Mouse (Mus musculus) heart, postnatal 0 days (tissue): ENCODE results near the gene Aym1. TPM values are rescaled to one million over a fixed set of nuclear protein-coding genes. Genes with fewer than 3 reads are reported as not detected.

Experiments used
- ATAC-seq: fragments of 200-750 bp; cut with Nextera tagmentation; 2 replicates; pipeline ENCODE4 v1.8.0; 2017; ENCODE audit warnings: low read depth, moderate number of reproducible peaks, moderate library complexity; ENCODE audit not compliant: insufficient read depth
- DNase-seq: peaks from one replicate; pipeline ENCODE4 v3.0.0-alpha.2; 2016; ENCODE audit warnings: low spot score
- H3K27ac ChIP-seq: fragments of 300-500 bp; sonication (generic); 2 replicates; pipeline ENCODE4 v1.5.1; 2014; ENCODE audit warnings: low read depth, mild to moderate bottlenecking
- H3K27me3 ChIP-seq: fragments of 300-500 bp; sonication (generic); 2 replicates; pipeline ENCODE4 v1.6.1; 2014; ENCODE audit warnings: low read length, mixed read lengths; ENCODE audit not compliant: control insufficient read depth, insufficient read depth
- H3K36me3 ChIP-seq: fragments of 300-500 bp; sonication (generic); replicated peaks from 2 replicates; pipeline ENCODE4 v1.6.1; 2014; ENCODE audit warnings: low read length, mixed read lengths; ENCODE audit not compliant: control insufficient read depth, insufficient read depth
- H3K4me1 ChIP-seq: fragments of 300-500 bp; sonication (generic); 2 replicates; pipeline ENCODE4 v1.6.1; 2014; ENCODE audit warnings: antibody characterized with exemption; ENCODE audit not compliant: control insufficient read depth, insufficient read depth
- H3K4me2 ChIP-seq: fragments of 300-500 bp; sonication (generic); 2 replicates; pipeline ENCODE4 v1.6.1; 2014; ENCODE audit warnings: low read depth, mild to moderate bottlenecking, low read length, moderate library complexity
- H3K4me3 ChIP-seq: fragments of 300-500 bp; sonication (generic); 2 replicates; pipeline ENCODE4 v1.5.1; 2014; ENCODE audit warnings: low read depth, low read length
- H3K9ac ChIP-seq: fragments of 300-500 bp; sonication (generic); replicated peaks from 2 replicates; pipeline ENCODE4 v1.6.1; 2014; ENCODE audit warnings: low read depth, low read length, mixed read lengths
- H3K9me3 ChIP-seq: fragments of 300-500 bp; sonication (generic); replicated peaks from 2 replicates; pipeline ENCODE4 v1.6.1; 2016; ENCODE audit warnings: low read length; ENCODE audit not compliant: control insufficient read depth
- CTCF ChIP-seq: IDR thresholded peaks from 2 replicates; pipeline ENCODE4 v1.5.1; 2016; ENCODE audit warnings: antibody characterized with exemption, control low read depth, low read depth
- EP300 ChIP-seq: IDR thresholded peaks from 2 replicates; pipeline ENCODE4 v1.6.1; 2016; ENCODE audit warnings: antibody characterized with exemption, low read depth
- WGBS: fragments of 180-500 bp; shearing (Covaris S2); extraction: QIAGEN DNeasy Blood & Tissue Kit; methylation state at CpG from one replicate; pipeline ENCODE4 v1.1.7; 2014; 5-methylcytosine and 5-hydroxymethylcytosine counted together
- polyA plus RNA-seq: library from polyadenylated mRNA; unstranded; fragments of >200 nt; fragmentation: Nextera tagmentation; extraction: Ambion mirVana; gene quantifications from 2 replicates; pipeline ENCODE4 v1.2.1, GENCODE M21; 2015
- total RNA-seq: library from RNA; depleted of rRNA; stranded (reverse); fragments of >200 nt; gene quantifications from 2 replicates; pipeline ENCODE4 v1.2.3, GENCODE M21; 2014; ENCODE audit warnings: low replicate concordance; rRNA removed

Gene Aym1
- total RNA-seq (not detected in 2 replicates), polyA plus RNA-seq (not detected in 2 replicates)

DNA sequence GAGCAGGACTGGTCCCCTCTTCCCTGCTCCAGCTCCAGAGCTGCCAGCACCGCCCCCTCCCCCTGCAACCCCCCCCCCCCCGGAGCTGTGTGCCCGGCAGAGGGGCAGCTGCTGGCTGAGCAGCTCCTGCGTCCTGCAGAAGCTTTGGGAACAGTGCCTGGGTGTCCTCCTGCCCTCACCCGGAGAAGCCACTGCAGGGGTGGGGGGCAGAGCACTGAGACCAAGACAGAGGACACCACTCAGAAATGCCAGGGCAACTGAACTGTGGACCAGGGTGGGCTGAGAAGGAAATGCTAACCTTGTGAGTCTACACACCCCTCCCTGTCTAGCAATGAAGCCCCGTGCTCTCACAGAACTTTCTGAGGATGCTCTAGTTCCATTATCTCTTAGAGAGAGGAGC lies at the start of gene Aym1:
TSS of gene Aym1 (plus strand) at position 109 of the 400 bp plus-strand sequence.
- no peak within 1 kb of the TSS for H3K27ac ChIP-seq
- H3K9me3 ChIP-seq, result no peaks in the 10 kb centered on the region
- no peak within 1 kb of the TSS for H3K4me3 ChIP-seq
- peaks cover 36% of the 10 kb centered on the region for H3K27me3 ChIP-seq
- ATAC-seq (no peak), DNase-seq (no peak)
- no peaks in the 10 kb centered on the region for H3K4me1 ChIP-seq
- H3K9ac ChIP-seq, result no peak within 1 kb of the TSS
- no peak within 1 kb of the TSS for H3K4me2 ChIP-seq
- WGBS, result 37% methylated on average over 3 of the region's 6 CpGs
- no peak for TF ChIP-seq EP300
- H3K36me3 ChIP-seq, result no peaks in the 10 kb centered on the region

DNA sequence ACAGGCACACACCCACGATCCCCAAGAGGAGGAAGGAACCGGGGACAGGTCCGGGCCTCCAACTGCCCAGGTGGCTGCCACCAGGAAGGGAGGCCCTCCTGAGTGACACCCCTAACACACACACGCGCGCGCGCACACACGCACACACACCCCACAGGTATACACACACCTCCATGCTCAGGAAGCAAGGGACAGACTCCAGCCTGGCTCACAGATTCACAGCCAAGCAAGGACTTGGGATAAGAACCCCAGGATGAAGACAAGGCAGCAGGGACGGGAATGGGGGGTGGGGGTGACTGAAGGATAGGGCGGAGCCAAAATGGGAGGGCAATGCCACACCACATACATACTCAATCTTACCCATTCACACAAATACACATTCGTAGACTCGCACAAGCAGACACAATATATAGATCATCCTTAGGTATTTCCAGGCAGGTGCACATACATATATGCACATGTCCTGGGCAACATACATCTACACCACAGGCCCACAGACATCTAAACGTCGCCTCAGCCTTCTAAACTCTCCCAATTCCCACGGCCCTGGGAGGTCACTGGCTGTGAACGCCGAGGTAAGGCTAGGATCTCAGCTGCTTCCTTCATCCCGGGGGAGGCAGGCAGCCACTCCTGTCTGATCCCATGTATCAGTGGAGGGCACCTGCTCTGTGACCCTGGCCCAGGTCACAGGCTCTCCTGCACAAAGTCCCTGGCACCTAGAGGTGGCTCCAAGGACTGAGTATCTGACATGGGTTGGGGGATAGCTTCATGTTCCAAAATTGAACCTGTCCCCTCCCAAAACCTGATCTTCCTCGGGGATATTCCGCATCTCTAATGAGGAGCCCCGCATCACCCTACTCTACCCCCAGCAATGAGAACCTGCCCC lies 47.4 kb upstream of the Aym1 start:
- peaks cover 9% of the 10 kb centered on the region; the same call in 1 of the 2 replicates for H3K9me3 ChIP-seq
- WGBS, result 60% methylated on average over 22 of the region's 22 CpGs
- no peaks in the 10 kb centered on the region for H3K36me3 ChIP-seq
- TF ChIP-seq CTCF (no peak), EP300 (no peak)
- H3K4me1 ChIP-seq, result no peaks in the 10 kb centered on the region
- H3K4me2 ChIP-seq, result peak overlapping the region; percentile 63; the same call in 1 of the 2 replicates
- H3K9ac ChIP-seq, result no peak overlapping the region
- peak overlapping the region; percentile 42; the same call in 1 of the 2 replicates for H3K4me3 ChIP-seq
- H3K27ac ChIP-seq, result no peak overlapping the region
- peaks cover 78% of the 10 kb centered on the region for H3K27me3 ChIP-seq
- DNase-seq (no peak), ATAC-seq (no peak)

DNA sequence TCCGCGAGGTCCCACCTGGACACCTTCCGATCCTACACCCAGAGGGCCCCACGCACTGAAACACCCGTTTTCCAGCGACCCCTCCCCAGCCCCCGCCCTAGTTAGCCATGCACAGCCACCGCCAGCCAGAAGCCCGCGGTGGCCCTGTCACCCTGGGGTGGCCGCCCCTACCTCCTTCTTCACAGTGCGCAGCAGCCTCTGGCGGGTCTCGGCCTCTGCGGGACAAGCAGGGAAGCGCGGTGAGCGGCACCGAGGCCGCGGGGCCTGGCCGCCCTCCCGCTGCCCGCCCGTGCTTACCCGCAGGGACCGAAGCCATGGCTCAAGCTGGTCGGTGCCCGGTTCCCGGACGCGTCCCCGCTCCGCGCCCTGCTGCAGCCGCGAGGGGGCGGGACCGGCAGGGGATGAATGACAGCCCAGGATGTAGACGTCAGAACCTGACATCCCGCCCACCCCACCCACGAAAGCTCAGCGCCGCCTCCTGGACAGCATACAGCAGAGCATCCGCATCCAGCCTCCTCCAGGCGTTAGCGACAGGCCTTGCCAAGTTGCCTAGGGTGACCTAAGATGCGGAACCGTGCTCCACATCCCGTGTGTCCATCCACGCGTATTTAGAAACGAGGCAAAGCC lies 46.6 kb upstream of the Aym1 start, which contains the start of gene Sgsm1:
TSS of gene Sgsm1 (minus strand) at position 410 of the 627 bp plus-strand sequence.
- Histone ChIP-seq H3K4me1 (no peaks in the 10 kb centered on the region), H3K9me3 (peaks cover 9% of the 10 kb centered on the region; the same call in 1 of the 2 replicates), H3K9ac (no peak within 1 kb of the TSS), H3K27me3 (peaks cover 83% of the 10 kb centered on the region), H3K36me3 (no peaks in the 10 kb centered on the region), H3K4me2 (peak within 1 kb of the TSS; percentile 63), H3K4me3 (peak within 1 kb of the TSS; percentile 42), H3K27ac (no peak within 1 kb of the TSS)
- 5% methylated on average over 53 of the region's 53 CpGs for WGBS
- TF ChIP-seq CTCF (peak; percentile 41), EP300 (no peak)
- ATAC-seq (peak; percentile 74), DNase-seq (peak; percentile 49)

DNA sequence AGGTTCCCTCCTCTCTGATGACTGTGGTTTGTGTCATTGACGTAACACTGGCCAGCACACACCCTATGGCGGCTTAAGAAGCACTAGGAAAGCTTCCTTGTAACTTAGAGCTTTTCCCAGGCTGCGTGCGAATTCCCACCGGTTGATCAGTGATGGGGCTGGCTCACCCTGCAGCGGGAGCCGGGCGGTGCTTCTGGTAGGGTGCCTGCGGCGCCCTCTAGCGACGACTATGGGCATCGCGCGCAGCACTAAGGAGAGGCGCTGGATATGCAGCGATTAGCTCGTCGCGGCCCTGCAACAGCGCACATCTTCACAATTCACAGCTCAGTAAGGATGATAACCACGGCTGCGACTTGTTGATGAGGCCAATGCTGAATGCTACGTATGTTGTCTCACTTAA lies 43.1 kb upstream of the Aym1 start:
- ATAC-seq, result no peak
- Histone ChIP-seq H3K9ac (no peak overlapping the region), H3K9me3 (peaks cover 9% of the 10 kb centered on the region; the same call in 1 of the 2 replicates), H3K27ac (no peak overlapping the region), H3K4me1 (no peaks in the 10 kb centered on the region), H3K4me3 (no peak overlapping the region), H3K36me3 (no peaks in the 10 kb centered on the region), H3K27me3 (peaks cover 51% of the 10 kb centered on the region), H3K4me2 (no peak overlapping the region)
- TF ChIP-seq EP300, result no peak
- TF ChIP-seq CTCF, result peak; percentile 59
- no peak for DNase-seq
- WGBS, result 3% methylated on average over 24 of the region's 24 CpGs

DNA sequence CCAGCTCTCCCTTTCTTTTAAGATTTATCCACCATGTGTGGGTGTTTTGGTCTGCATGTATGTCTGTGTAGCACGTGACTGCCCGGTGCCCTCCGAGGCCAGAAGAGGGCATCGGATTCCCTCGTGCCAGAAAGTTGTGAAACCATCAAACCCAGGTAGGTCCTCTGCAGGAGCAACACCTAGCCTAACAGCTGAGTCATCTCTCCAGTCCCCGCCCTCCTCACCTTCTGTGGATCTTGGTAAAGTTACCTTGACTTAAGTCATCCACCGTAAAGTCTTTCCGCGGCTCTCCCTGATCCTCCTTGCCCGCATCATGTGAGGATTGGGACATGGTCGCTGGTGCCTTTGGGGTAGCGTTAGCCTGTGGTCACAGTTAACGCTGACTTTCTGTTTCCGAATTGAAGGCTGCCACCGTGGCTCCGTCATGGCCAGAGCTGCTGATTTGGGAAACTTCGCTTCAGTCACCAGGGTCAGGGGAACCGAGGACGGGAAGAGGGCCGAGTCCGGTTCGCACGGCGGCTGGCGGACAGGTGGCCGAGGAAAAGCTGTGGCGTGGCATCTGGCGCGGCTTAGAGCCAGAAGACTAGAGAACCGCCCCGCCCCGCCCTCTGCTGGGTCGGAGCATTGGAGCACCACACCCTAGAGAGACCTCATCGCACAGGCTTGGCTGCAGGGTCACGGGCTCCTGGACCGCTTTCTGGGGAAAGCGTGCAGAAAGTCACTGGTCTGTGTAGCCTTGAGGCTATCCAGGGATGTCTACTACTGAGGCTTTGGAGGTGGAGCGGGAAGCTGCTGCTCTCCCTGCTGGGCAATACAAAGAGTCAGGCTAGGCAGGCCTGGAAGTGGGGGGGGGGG lies 33.1 kb upstream of the Aym1 start:
- H3K9ac ChIP-seq, result no peak overlapping the region
- peak overlapping the region; percentile 55 for H3K4me2 ChIP-seq
- peak overlapping the region; percentile 35 for H3K4me3 ChIP-seq
- no peak for TF ChIP-seq CTCF
- TF ChIP-seq EP300, result no peak
- no peaks in the 10 kb centered on the region for H3K36me3 ChIP-seq
- peaks cover 27% of the 10 kb centered on the region for H3K27me3 ChIP-seq
- H3K4me1 ChIP-seq, result no peaks in the 10 kb centered on the region
- peaks cover 6% of the 10 kb centered on the region; the same call in 1 of the 2 replicates for H3K9me3 ChIP-seq
- no peak overlapping the region for H3K27ac ChIP-seq
- 5% methylated on average over 38 of the region's 38 CpGs for WGBS
- no peak for DNase-seq
- ATAC-seq, result no peak
